Mouse (Mus musculus): ENCODE measurements around the gene Itpr2.
A peak's percentile ranks its signal among the peaks of the same experiment; 100 is the strongest.

The Itpr2 gene

DNA sequence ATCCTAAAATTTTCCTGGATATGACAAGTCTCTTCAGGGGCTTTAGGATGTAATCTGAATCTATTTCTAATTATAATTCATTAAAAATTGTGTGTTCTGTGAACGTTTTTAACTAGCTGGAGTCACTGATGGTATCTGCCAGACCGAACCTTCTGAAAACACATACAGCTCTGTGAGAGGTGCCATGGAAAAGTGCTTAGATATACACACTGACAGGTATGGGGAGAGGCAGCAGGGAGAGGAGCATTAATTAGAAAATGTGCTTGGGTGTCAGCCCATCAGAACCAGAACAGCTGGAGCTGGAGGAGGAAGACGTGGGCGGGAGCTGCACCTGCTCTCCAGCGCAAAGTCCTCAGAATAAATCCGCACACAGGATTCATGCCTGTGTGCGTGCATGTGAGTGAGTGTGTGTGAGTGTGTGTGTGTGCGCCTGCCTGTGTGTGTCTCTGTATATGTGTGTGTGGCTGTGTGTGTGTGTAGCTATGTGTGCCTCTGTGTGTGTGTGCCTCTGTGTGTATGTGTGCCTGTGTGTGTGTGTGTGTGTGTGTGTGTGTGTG is 199.4 kb downstream of the Itpr2 start:
- DNase-seq: no peak

DNA sequence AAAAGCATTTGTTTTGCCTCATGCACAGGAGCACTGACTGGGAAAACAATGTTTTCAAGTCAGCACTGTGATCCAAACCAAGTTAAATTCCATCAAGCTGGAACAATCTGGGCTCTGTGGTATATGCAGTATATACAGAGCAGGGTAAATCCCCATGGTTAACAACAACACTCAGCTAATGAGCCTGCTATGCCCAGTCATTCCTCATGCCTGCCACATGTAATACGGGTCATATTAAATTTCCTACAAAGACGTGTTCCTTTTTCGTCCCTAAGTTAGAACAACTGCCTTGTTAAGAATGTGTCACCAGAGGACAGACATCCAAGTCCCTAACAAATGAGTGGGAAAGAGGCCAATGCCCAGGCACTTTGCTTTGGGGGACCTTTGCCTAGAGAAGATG is 199.9 kb downstream of the Itpr2 start:
- no peak for DNase-seq

DNA sequence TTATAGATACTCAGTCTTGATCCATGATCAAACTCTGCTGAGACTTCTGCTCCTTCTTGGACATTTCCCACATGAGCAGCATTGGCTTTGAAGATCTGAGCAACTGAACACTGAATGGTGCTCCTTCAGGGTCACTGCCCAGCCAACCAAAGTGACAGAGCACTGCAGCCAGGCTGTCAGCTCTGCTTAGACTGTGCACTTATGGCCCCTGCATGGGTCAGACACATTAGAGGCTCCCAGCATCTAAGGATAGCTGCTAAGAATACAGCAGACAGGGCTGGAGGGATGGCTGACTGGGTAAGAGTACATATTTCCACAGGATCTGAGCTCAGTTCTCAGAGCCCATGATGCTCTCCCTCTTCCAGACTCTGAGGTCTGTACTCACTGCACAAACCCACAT is 201.1 kb downstream of the Itpr2 start:
- no peak for DNase-seq

DNA sequence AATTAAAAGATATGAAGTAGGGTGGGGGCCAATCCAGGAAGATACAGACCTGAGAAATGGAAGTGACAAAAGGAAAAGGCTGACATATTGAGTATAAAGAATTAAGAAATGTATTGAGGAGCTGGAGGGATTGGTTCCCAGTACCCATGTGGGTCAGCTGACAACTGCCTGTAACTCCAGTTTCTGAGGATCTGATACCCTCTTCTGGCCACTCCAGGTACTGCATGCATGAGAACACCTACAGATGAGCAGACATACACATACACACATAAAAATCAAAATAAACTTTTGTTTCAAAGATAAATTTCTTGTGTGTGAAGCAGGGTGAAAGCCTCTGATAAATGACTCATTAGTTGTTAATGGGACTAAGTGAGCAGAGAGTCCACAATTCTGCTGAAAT is 203.3 kb downstream of the Itpr2 start:
- peak; percentile 37 for DNase-seq

DNA sequence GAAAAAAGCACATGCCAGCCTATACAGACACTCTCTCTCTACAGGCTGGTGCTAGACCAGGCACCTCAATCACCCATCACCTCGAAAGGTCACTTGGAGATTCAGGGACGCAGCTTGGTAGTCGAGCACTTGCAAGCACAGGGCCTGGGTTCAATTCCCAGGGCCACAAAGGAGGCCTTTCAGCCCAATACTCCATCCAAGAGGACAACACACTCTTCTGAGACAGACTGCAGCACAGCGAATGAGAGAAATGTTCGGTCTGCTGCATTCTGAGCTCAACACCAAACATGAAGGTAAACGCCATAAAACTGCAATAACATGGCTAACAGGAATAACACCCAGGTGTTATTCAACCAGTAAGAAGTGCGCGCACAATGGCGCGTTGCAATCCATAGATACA is 211.0 kb downstream of the Itpr2 start:
- DNase-seq: no peak

DNA sequence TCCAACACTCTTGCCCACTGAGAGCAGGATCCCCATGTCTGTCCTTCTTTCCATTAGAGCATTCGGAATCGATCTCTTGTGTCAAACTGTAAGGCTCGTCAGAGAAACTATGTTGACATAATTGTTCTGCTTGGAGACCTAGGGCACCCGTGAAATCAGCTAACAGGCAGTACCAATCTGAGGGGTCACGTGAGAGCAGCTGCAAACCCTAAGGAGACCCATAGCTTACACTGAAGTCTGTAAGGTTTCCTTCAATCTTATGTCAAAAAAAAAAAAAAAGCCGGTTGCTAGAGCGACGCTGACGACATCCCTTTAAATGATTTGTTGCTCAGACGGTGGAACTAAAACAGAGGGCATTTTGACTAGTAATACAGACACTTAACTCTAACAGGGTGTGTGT is 212.2 kb downstream of the Itpr2 start:
- DNase-seq: no peak

DNA sequence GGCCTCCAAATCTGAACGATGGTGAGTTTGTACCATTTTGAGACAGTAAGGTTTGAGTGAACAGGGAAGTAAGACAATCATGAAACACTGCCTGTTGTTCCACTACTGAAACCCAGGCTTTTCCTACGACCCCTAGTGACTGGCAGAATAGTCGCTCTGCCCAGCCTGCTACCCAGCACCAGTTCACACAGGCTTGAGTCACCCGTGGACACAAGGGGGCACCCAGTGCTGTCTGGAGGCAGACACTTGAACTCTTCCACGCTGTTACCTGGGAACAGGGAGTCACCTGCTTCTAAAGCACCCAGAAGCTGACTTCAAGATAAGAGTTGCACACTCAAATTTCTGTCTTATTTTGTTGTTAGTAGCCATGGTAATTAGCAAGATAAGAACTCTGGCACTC is 213.8 kb downstream of the Itpr2 start:
- no peak for DNase-seq

DNA sequence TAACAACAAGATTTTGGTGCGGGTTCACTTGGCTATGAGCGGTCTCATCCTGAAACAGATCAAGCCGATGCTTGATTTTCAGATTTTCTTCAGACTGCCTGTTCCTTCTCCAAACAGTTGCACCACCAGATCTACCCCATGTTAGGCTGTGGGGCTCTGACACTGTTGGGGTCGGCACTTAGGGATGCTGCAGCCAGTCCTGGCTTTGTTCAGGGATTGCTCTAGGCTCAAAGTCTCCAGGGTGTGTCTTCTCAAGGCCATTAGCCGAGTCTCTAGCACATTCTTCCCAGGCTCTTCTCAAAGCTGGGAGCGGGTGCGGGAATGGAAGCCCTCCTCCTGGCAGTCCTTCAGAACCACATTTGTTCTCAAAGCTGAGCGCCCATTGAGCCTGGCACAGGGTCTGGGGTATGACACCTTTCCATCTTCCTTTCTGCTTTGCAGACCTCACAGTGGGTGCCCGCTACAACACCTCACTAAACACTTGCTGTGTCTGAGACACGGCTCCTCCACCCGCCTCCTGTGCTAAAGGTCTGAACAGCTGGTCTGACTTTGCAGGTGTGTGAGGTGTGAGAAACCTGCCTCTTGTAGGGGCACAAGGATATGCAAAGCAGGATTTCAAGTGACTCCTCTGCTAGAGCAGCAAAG is 217.0 kb downstream of the Itpr2 start:
- DNase-seq: no peak

DNA sequence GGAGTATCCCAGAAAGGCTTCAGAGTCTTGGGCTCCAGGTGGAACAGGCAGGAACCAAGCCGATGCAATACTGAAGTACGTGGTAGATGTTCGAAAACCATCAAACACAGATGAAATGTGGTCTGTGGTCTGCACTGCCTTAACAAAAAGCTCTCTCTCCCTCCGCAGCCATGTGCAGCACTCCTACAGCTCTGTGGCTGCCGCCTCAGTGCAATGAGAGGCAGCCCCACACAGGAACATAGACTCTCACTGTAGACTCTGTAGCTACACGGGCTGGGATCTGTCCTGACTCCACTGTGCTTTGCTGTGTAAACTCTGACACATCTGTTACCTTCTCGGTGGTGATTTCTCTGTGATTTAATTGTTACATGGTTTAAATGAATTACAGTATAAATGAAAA is 218.0 kb downstream of the Itpr2 start:
- peak; percentile 51 for DNase-seq

DNA sequence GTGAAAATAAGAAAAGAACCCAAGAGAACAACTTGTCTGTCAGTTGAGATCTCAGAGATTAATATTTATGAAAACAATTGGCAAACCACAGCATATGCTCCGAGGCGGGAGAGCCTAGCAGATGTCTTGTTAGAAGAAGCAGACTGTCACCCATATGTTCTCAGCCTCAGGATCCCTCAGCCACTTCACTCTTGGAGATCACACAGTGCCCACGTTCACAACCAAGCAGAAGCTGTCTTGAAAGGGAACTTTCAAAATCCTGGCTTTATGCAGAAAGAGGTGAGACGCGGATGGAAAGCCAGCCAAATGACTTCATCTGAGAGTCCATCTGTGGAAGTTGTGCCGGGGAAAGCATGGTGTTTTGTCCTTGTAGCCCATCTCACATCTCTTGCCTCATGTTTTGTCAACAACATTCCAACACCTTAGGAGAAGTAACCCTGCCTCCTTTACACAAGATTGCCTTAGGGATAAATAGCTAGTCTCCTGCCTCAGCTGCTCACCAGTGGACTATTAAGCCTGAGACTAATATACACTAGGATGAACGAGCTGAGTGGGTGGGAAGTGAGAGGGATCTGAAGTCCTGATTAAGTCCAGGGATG is 219.9 kb downstream of the Itpr2 start:
- DNase-seq: no peak

DNA sequence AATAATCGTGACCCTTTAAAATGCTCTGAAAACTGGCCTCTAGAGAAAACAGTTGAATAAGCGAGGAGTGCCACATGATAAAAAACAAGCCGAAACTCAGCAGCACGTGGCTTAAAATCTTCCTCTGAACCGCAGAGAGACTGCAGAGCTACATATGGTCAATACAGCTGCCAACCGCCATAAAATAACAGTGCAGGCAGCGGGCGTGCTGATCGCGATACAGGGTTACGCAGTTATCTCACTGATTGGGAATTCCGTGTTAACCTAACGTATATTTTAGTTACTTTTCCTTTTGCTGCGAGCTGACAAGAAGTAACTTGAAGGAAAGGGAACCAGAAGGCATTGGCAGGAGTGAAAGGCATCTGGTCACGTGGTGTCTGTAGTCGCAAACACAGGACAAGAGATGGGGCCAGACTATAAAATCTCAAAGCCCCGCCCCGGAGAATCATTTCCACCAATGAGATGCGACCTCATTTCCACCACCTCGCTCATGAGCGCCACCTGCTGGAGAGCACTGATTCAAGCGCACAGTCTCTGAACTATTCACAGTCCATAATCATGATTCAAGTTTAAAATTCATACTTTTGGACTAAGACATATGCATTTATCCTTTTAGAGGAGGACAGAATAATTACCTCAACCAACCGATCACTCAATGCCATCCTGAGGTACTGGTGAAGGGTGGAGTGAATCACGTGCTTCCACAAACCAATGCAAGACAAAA is 220.7 kb downstream of the Itpr2 start:
- DNase-seq: peak; percentile 48

DNA sequence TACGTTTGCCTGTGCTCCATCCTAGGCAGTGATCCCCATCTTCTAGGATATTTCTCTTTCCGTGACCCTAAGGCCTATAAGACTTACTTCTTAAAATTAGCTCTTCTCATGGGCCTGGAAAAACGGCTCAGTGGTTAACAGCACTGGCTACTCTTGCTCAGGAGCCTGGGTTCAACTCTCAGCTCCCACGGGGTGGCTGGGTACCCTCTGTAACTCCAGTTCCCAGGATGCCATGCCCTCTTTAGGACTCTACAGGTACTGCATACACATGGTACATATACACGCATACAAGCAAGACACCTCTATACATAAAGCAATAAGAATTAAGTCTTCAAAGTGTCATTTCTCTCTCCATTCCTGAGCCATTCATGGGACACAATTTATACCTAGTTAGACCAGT is 228.8 kb downstream of the Itpr2 start:
- DNase-seq: no peak

DNA sequence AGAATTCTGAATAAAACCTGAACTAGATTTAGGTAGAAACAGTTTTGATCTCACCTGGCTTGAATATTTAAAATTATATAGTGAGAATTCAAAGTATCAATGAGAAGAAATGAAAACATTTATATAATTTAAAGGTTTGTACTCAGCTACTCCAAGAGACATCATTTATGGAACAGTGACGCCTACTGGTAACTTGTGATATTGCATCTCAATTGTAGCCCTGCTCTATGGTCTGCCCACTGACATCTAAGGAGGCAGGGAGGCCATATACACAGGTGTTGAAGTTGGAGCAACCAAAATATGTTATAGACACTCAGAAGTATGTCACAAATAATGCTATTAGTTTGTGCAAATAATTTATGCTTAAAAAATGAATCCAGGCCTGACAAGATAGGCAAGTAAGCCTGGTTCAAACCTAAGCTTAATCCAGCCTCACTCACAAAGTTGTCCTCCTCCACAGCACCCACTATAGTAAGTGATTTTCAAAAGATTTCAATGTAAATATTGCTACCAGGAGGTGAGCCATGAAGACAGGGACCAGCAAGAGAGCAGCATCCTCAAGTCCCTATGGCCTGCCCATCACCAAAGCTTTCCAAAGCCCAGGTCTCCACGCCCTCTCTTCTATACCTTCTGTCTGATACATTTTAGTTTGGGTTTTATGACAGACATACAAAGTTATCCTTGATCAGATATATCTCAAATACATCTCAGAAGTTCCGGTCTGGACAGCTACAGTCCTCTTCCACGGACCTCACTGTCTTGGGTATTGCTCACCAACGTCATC is 229.6 kb downstream of the Itpr2 start:
- peak; percentile 74 for DNase-seq

DNA sequence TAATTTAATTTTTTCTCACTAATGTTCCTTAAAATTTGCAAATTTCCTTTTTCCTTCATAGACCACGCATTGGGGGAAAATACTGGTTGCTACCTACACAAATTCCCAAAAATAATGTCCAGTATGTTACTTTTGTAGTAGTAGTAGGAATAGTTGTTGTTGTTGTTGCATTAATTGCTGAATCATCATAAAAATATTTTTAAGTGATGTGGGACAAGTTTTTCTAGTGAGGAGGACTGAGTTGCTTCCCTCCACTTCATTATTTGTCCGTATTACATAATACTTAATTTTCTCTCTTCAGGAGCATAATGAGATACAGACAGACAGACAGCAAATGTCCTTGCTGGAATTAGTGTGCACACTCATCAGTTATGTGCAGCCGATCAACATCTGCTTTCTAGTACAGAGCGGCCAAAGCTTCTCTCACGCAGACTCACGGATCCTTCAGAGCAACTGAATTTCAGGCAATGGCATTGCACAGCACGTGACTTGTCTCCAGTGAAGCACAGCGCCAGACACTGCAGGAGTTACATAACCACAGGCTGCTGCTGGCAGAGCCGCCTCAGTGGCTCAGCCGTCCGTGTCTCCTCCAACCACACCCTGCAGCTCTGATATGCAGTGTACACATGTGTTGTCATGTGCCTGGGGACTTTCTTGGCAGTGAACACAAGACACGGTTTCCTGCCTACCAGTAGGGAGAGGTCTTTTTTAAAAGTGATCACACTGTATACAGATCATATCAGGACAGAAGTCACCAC is 231.1 kb downstream of the Itpr2 start:
- DNase-seq: peak; percentile 64

DNA sequence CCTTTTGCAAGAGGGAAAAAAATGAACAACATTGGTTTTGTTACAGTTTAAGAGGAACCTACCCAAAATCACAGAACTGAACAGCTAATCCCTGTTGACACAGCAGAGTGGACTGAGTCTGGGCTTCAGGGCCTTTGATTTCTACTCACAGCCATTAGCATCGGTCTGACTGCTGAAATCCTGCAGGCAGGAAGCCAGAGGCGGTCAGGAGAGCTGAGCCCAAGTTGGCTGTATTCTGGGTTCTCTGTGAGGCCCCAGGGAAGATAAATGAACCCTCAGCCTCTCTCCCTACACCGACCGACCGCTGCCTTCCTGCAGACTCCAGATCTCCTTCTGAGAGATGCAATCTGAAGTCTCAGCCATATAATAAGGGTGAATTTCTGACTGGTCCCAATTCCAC is 231.9 kb downstream of the Itpr2 start:
- DNase-seq: no peak

DNA sequence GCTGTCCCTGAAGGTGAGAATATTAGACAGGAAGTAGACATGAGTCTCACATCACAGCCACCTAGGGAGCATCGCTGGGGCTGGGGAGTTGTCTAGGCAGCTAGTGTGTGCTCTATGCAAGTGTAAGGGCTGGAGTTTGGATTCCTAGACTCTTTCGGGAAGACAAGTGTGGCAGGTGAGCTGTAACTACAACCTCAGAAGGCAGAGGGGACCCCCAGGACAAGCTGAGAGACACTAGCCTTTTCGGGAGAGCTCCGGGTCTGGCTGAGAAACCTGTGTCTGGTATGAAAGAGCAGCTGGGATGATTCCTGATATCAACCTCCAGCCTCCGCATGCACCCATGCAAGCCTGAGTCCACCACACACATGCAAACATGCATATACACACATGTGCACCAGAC is 232.7 kb downstream of the Itpr2 start:
- DNase-seq: no peak

DNA sequence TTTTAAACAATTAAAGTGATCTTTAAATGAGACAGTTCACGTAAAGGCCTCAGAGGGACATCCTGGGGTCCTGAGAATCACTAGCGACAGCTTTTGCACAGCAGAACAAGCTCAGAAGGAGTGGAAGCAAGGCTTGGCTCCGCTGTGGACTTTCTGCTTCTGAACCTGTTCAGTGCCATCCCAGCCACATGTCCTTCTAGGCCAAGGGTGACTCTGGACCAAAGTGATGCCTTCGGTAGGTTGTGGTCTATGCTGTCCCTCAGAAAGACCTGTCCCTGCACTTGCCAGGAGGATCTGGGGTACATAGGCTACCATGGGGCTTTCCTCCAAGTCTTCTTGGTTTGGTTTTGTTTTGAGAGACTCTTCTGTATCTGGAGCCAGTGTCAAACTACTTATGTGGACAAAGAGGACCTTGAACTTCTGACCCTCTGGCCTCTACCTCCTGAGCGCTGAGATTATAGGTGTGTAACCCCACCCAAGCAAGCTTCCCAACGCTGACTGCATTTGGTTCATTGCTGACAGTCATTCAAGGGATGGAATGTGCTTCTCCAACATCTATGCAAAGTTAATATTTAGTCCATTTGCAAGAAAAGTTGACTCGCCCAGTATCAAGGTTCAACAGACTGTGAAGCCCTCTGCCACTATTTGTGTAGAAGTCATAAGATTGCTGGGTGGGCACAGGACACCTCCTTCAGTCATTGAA is 241.2 kb downstream of the Itpr2 start:
- no peak for DNase-seq

DNA sequence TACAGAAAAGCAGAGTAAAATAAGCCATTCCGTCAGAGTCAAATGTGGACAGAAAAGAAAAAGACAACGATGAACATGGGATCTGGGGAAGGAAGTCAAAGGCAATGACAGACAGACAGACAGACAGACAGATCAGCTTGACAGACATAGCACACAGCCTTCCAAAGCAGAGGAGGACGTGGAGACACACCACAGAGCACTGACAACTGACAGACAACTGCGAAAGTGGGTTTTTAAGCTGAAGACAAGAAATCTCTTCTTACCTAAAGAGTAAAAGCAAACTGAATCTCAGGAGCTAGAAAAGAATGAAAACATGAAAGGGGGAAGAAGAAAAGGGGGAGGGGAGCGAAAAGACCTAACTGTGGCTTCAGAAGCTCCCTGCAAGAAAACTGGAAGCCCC is 243.3 kb downstream of the Itpr2 start:
- DNase-seq: no peak

DNA sequence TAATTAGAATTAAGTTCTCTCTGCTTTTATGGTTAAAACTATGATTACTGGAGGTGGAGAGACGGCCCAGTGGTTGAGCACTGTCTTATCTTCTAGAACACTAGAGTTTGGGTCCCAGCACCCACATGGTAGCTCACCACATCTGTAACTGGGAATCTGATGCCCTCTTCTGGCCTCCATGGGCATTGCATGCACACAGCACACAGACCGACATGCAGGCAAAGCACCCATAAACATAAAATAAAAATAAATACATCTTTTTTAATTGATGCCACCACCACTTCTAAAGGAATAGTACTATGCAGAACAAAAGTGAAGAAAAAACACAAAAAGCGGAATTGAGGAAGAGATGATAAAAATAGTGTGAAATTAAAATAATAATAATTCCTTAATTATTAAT is 243.8 kb downstream of the Itpr2 start:
- DNase-seq: no peak

DNA sequence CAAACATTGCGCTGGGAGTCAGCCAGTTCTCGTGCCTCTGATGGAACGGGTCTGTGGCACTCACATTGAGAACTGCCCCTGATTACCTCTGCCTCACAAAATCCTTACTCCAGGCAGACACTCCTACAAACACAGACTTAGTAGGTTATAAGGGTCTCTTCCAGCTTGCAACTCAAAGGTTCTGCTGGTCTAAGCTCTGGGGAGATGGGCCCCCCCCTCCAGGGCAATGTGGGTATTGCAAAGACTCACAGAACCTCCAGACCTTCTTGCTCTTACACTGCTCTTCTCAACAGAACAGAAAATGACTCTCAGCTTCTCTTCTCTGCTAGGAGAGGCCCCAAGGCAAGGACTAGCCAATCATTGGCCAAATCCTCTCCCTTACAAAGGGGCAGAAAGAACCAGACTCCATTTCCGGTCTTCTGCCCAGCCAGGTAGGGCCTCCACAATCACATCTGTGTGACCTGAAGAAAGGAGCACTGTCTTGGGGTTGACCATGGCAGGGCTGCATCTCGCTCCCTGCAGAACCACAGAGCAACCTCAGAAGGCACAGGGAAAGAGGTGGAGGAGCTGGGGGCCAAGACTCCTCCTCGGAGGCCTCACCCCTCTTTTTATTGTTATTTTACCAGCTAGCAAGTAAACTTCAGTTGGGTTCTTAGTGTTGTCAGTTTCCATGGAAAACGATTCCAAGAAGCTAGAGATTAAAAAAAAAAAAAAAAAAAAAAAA is 244.9 kb downstream of the Itpr2 start:
- no peak for DNase-seq

DNA sequence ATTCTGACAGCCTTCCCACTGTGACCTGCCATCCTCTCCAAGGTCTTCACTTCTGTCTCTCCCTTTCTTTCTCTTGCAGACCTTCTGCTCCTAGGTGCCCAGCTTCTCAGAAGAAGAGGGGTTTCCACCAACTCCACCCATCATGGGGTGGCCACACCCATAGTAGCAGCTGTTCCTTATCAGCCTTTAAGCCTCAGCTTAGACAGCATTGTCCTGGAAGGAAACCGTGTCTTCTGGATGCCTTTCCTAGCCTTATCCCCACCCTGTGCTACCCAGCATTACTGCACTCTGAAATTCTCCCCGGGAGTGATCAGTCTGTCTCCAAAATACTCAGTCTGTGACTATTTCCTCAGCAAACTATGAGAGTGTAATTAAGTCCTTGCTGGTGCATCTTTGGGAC is 245.6 kb downstream of the Itpr2 start:
- no peak for DNase-seq
